Mouse (Mus musculus): ENCODE measurements at regions not wholly inside any gene's neighbourhood (a gene's known extent, or its start where the extent isn't known, plus 50 kb on each side); places are given as distances from the start of the nearest gene placed in this dataset.

- peaks cover 6 to 23% of the 10 kb centered on the region in 2 experiments for H3K4me1 ChIP-seq (ENCODE audit: control insufficient read depth in 2 of 2, insufficient read depth in 2 of 2, low read length in 2 of 2, poor library complexity in 1 of 2)
- H3K4me3 ChIP-seq (ENCODE audit: insufficient read depth in 1 of 2, low read depth in 1 of 2, low read length in 2 of 2, poor library complexity in 1 of 2, severe bottlenecking in 1 of 2): no peak overlapping the region
- in situ Hi-C loops (cut with MboI; ENCODE audit: low sequenced_read_pairs in 2 of 2, unreplicated experiment in 2 of 2): no loop called here
- H3K27ac ChIP-seq (ENCODE audit: insufficient read depth, low read depth, low read length, poor library complexity, severe bottlenecking): no peak overlapping the region
- H3K9me3 ChIP-seq (ENCODE audit: control insufficient read depth, insufficient read depth, low read depth, low read length): no peaks in the 10 kb centered on the region
- no peak for TF ChIP-seq ZNF384 (IDR thresholded peaks at IDR 0.05; ENCODE audit: low read depth, low read length)
- no peak for TF ChIP-seq CHD2 (IDR thresholded peaks at IDR 0.05; ENCODE audit: low read depth, low read length)
- TF ChIP-seq HCFC1 (IDR thresholded peaks at IDR 0.05; ENCODE audit: borderline replicate concordance, insufficient read depth, low read length): no peak
- no peak for TF ChIP-seq MAFK (IDR thresholded peaks at IDR 0.05; ENCODE audit: insufficient read depth, low read depth, low read length)
- TF ChIP-seq ZC3H11A (IDR thresholded peaks at IDR 0.05; ENCODE audit: borderline replicate concordance, low read depth, low read length): no peak
- no peak overlapping the region for H3K9ac ChIP-seq (ENCODE audit: insufficient read depth, low read depth, low read length, poor library complexity, severe bottlenecking)
- H3K36me3 ChIP-seq (ENCODE audit: control insufficient read depth, insufficient read depth, low read length, poor library complexity, severe bottlenecking): no peaks in the 10 kb centered on the region
- no peak for DNase-seq (ENCODE audit: low read depth, low spot score)
Measured at GRCm38 (mm10) chr13:111939534-111940115, 130.8 kb upstream of the Map3k1 start.

GRCm38 (mm10) chr13:111940275-111940674 is 131.5 kb upstream of the Map3k1 start:
- in situ Hi-C loops (cut with MboI; ENCODE audit: low sequenced_read_pairs in 2 of 2, unreplicated experiment in 2 of 2): no loop called here
- Histone ChIP-seq H3K9ac (ENCODE audit: insufficient read depth, low read depth, low read length, poor library complexity, severe bottlenecking) (no peak overlapping the region), H3K4me1 (ENCODE audit: control insufficient read depth in 2 of 2, insufficient read depth in 2 of 2, low read length in 2 of 2, poor library complexity in 1 of 2) (peaks cover 6 to 23% of the 10 kb centered on the region in 2 experiments), H3K9me3 (ENCODE audit: control insufficient read depth, insufficient read depth, low read depth, low read length) (no peaks in the 10 kb centered on the region), H3K4me3 (ENCODE audit: insufficient read depth in 1 of 2, low read depth in 1 of 2, low read length in 2 of 2, poor library complexity in 1 of 2, severe bottlenecking in 1 of 2) (no peak overlapping the region), H3K36me3 (ENCODE audit: control insufficient read depth, insufficient read depth, low read length, poor library complexity, severe bottlenecking) (no peaks in the 10 kb centered on the region), H3K27ac (ENCODE audit: insufficient read depth, low read depth, low read length, poor library complexity, severe bottlenecking) (no peak overlapping the region)
- no peak for TF ChIP-seq CHD2 (IDR thresholded peaks at IDR 0.05; ENCODE audit: low read depth, low read length)
- no peak for TF ChIP-seq MAFK (IDR thresholded peaks at IDR 0.05; ENCODE audit: insufficient read depth, low read depth, low read length)
- no peak for TF ChIP-seq ZNF384 (IDR thresholded peaks at IDR 0.05; ENCODE audit: low read depth, low read length)
- no peak for TF ChIP-seq ZC3H11A (IDR thresholded peaks at IDR 0.05; ENCODE audit: borderline replicate concordance, low read depth, low read length)
- TF ChIP-seq HCFC1 (IDR thresholded peaks at IDR 0.05; ENCODE audit: borderline replicate concordance, insufficient read depth, low read length): no peak
- no peak for DNase-seq (ENCODE audit: low read depth, low spot score)

DNA sequence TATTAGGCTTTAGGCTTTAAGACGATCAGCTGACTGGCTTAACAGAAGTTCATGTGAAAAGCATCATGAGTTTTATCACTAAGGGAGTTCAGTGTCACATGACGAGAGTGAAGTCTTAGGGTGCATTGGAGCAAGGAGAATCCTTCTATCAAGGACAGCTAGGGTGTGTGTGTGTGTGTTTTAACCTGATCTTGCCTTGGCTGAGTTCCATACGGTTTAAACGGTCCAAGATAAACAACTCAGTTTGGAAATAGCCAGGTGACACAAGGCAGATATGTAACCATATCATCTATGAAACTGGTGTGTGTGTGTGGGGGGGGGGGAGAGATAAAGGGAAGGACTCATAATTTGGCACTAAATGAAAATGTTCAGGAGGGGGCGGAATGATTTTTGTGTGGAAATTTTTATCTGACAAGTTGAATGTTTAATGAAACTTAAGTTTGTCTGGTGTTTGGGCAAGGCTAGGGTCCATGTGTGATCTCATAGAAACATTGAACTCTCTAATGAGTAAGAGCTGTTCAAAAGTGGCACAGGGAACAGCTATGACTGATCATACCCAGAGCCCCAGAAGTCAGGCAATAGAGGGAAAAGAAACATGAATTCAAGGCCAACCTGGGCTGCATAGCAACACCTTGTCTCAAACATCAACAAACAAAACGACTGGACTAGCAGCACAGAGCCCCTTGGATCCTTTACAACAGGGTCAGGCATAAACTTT is 132.2 kb upstream of the Map3k1 start:
- Histone ChIP-seq H3K9me3 (ENCODE audit: control insufficient read depth, insufficient read depth, low read depth, low read length) (no peaks in the 10 kb centered on the region), H3K4me3 (ENCODE audit: insufficient read depth in 1 of 2, low read depth in 1 of 2, low read length in 2 of 2, poor library complexity in 1 of 2, severe bottlenecking in 1 of 2) (no peak overlapping the region), H3K4me1 (ENCODE audit: control insufficient read depth in 2 of 2, insufficient read depth in 2 of 2, low read length in 2 of 2, poor library complexity in 1 of 2) (peaks cover 4 to 23% of the 10 kb centered on the region in 2 experiments), H3K27ac (ENCODE audit: insufficient read depth, low read depth, low read length, poor library complexity, severe bottlenecking) (no peak overlapping the region), H3K9ac (ENCODE audit: insufficient read depth, low read depth, low read length, poor library complexity, severe bottlenecking) (no peak overlapping the region), H3K36me3 (ENCODE audit: control insufficient read depth, insufficient read depth, low read length, poor library complexity, severe bottlenecking) (no peaks in the 10 kb centered on the region)
- in situ Hi-C loops (cut with MboI; ENCODE audit: low sequenced_read_pairs in 2 of 2, unreplicated experiment in 2 of 2): no loop called here
- DNase-seq (ENCODE audit: low read depth, low spot score): no peak
- TF ChIP-seq CHD2 (IDR thresholded peaks at IDR 0.05; ENCODE audit: low read depth, low read length) (no peak), HCFC1 (IDR thresholded peaks at IDR 0.05; ENCODE audit: borderline replicate concordance, insufficient read depth, low read length) (no peak), ZNF384 (IDR thresholded peaks at IDR 0.05; ENCODE audit: low read depth, low read length) (no peak), MAFK (IDR thresholded peaks at IDR 0.05; ENCODE audit: insufficient read depth, low read depth, low read length) (no peak), ZC3H11A (IDR thresholded peaks at IDR 0.05; ENCODE audit: borderline replicate concordance, low read depth, low read length) (no peak)

DNA sequence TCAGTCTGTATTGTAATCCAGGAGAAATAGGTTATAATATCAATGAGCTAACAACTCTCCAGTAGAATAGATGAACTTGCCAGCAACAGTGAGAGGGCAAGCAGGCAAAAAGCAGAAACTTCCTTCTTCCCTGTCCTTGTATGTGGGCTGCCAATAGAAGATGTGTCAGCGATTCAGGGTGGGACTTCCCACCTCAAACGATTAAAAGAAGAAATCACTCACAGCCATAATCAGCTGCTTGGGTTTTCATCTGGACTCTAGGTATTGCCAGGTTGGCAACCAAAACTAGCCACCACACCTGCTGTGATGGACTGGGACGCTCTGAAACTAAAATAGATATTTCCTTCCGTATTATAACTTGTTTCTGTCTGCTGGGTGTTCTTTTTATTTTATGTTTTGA is 133.2 kb upstream of the Map3k1 start:
- Histone ChIP-seq H3K27ac (ENCODE audit: insufficient read depth, low read depth, low read length, poor library complexity, severe bottlenecking) (no peak overlapping the region), H3K36me3 (ENCODE audit: control insufficient read depth, insufficient read depth, low read length, poor library complexity, severe bottlenecking) (no peaks in the 10 kb centered on the region), H3K9ac (ENCODE audit: insufficient read depth, low read depth, low read length, poor library complexity, severe bottlenecking) (no peak overlapping the region), H3K4me3 (ENCODE audit: insufficient read depth in 1 of 2, low read depth in 1 of 2, low read length in 2 of 2, poor library complexity in 1 of 2, severe bottlenecking in 1 of 2) (no peak overlapping the region), H3K4me1 (ENCODE audit: control insufficient read depth in 2 of 2, insufficient read depth in 2 of 2, low read length in 2 of 2, poor library complexity in 1 of 2) (peaks cover 3 to 16% of the 10 kb centered on the region in 2 experiments), H3K9me3 (ENCODE audit: control insufficient read depth, insufficient read depth, low read depth, low read length) (no peaks in the 10 kb centered on the region)
- in situ Hi-C loops (cut with MboI; ENCODE audit: low sequenced_read_pairs in 2 of 2, unreplicated experiment in 2 of 2): no loop called here
- TF ChIP-seq HCFC1 (IDR thresholded peaks at IDR 0.05; ENCODE audit: borderline replicate concordance, insufficient read depth, low read length): no peak
- TF ChIP-seq ZNF384 (IDR thresholded peaks at IDR 0.05; ENCODE audit: low read depth, low read length): no peak
- no peak for TF ChIP-seq CHD2 (IDR thresholded peaks at IDR 0.05; ENCODE audit: low read depth, low read length)
- no peak for TF ChIP-seq ZC3H11A (IDR thresholded peaks at IDR 0.05; ENCODE audit: borderline replicate concordance, low read depth, low read length)
- TF ChIP-seq MAFK (IDR thresholded peaks at IDR 0.05; ENCODE audit: insufficient read depth, low read depth, low read length): no peak
- no peak for DNase-seq (ENCODE audit: low read depth, low spot score)

Data from ES-E14 (cell line).